Mouse (Mus musculus) intestine, embryonic 15.5 days (tissue): ENCODE results near the gene Tekt4. TPM values are rescaled to one million over a fixed set of nuclear protein-coding genes. Genes with fewer than 3 reads are reported as not detected.

ENCODE experiments used
- polyA plus RNA-seq: library from polyadenylated mRNA; unstranded; fragments of >200 nt; fragmentation: Nextera tagmentation; extraction: Ambion mirVana; gene quantifications from 2 replicates; pipeline ENCODE4 v1.2.1, GENCODE M21; 2015

Tekt4 gene
- polyA plus RNA-seq, 1 experiment from 2014 or later = not detected

Other genes with a start within 250 kb of the Tekt4 start
- 40.6 and 42.7 TPM in 2 replicates for gene Gnptg, start 214.5 kb upstream of the Tekt4 start, polyA plus RNA-seq
- gene Tsr3, start 214.4 kb upstream of the Tekt4 start, polyA plus RNA-seq = 37.7 and 38.5 TPM in 2 replicates
- gene Baiap3, start 198.3 kb upstream of the Tekt4 start, polyA plus RNA-seq = 4.0 and 4.3 TPM in 2 replicates
- gene Ube2i, start 180.0 kb upstream of the Tekt4 start, polyA plus RNA-seq = 490 and 556 TPM in 2 replicates
- gene Prss34, start 156.2 kb upstream of the Tekt4 start, polyA plus RNA-seq = 0.62 TPM in 1 of 2 replicates, not detected in the other
- not detected in 2 replicates for gene Prss28, start 146.0 kb upstream of the Tekt4 start, polyA plus RNA-seq
- not detected in 2 replicates for gene Prss29, start 136.0 kb upstream of the Tekt4 start, polyA plus RNA-seq
- gene Tpsab1, start 109.1 kb upstream of the Tekt4 start, polyA plus RNA-seq = not detected in 2 replicates
- 1.9 TPM in 2 replicates for gene Tpsb2, start 88.3 kb upstream of the Tekt4 start, polyA plus RNA-seq
- gene Tpsg1, start 85.3 kb upstream of the Tekt4 start, polyA plus RNA-seq = 14.3 and 17.6 TPM in 2 replicates
- gene Cacna1h, start 20.8 kb upstream of the Tekt4 start, polyA plus RNA-seq = 4.3 and 4.6 TPM in 2 replicates
- gene Sstr5, start 42.7 kb downstream of the Tekt4 start, polyA plus RNA-seq = 0.49 and 0.73 TPM in 2 replicates
- gene Sox8, start 116.1 kb downstream of the Tekt4 start, polyA plus RNA-seq = 5.8 and 6.1 TPM in 2 replicates
- gene Lmf1, start 124.5 kb downstream of the Tekt4 start, polyA plus RNA-seq = 33.0 and 35.9 TPM in 2 replicates